ENCODE assay signal across 8 mouse cellular contexts in the genomic region with DNA sequence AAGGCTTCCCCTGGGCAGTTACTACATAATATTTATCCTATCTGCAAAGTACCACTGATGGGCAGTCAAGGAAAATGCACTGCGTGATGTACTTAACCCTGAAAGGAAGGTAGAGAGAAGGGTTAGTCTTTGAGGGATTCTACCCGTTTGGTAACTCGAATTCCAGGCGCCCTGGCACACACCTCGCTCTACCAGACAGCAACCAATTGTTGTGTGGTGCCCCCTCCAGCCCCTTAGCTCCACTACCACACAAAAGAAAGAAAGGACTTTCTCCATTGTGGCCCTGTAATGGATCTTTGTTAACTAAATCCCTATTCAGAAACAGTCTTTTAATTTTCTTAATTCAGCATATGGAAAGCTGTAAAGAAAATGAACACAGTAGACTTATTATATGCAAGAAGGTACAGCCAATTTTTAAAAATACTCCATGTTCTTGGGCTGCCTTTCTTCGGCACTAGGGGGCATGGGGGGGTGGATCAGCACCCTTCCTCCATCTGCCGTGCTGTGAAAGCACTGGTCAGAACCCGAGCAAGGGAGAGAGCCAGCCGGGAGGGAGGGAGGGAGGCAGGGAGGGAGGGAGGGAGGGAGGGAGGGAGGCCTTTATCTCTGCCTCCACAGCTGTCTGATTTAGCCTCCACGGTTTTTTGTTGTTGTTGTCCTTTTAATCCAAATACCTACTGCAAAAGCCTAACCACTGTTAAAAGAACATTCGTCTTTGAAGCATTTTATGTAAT. TPM values are rescaled to one million over a fixed set of nuclear protein-coding genes. Genes with fewer than 3 reads are reported as not detected.
DNase-seq lines count a peak whose midpoint lies in the region; ATAC-seq and TF ChIP-seq lines count a peak whose summit lies in the region.

No protein-coding gene starts in this region.

- no peaks in the 10 kb centered on the region for H3K27me3 ChIP-seq in forebrain, postnatal 0 days (ENCODE audit: insufficient read depth, low read length)
- H3K27me3 ChIP-seq in hindbrain, embryonic 13.5 days = no peaks in the 10 kb centered on the region
- no peaks in the 10 kb centered on the region for H3K27me3 ChIP-seq in limb, embryonic 13.5 days
- no peaks in the 10 kb centered on the region for H3K27me3 ChIP-seq in midbrain, embryonic 11.5 days (ENCODE audit: control insufficient read depth, insufficient read depth, low read length)
- no peaks in the 10 kb centered on the region for H3K27me3 ChIP-seq in small intestine, adult 2 months (ENCODE audit: control insufficient read depth, insufficient read depth, low read length)

- H3K9ac ChIP-seq in forebrain, postnatal 0 days = peak overlapping the region; percentile 90
- H3K9ac ChIP-seq in hindbrain, embryonic 13.5 days = peak overlapping the region; percentile 96
- 0 out of 2 replicates have a peak overlapping the region, but pooled peaks have one; percentile 19 for H3K9ac ChIP-seq in limb, embryonic 13.5 days
- peak overlapping the region; percentile 95 for H3K9ac ChIP-seq in midbrain, embryonic 11.5 days (ENCODE audit: low read length)

- peak; percentile 56 for TF ChIP-seq CTCF in forebrain, postnatal 0 days (IDR thresholded peaks at IDR 0.05; ENCODE audit: low read depth)
- TF ChIP-seq CTCF in small intestine, adult 2 months (IDR thresholded peaks at IDR 0.05; ENCODE audit: extremely low read depth, insufficient read length, insufficient replicate concordance, low read depth, low read length) = peak; percentile 34; the same call in 1 of the 2 replicates

- H3K9me3 ChIP-seq in forebrain, postnatal 0 days (ENCODE audit: low read length) = no peaks in the 10 kb centered on the region
- H3K9me3 ChIP-seq in hindbrain, embryonic 13.5 days = no peaks in the 10 kb centered on the region
- H3K9me3 ChIP-seq in limb, embryonic 13.5 days = no peaks in the 10 kb centered on the region
- H3K9me3 ChIP-seq in midbrain, embryonic 11.5 days (ENCODE audit: control insufficient read depth, low read length) = no peaks in the 10 kb centered on the region

- 1% methylated on average over 11 of the region's 11 CpGs for WGBS in forebrain, postnatal 0 days
- 8% methylated on average over 10 of the region's 11 CpGs for WGBS in hindbrain, embryonic 13.5 days
- 31% methylated on average over 9 of the region's 11 CpGs for WGBS in limb, embryonic 13.5 days
- WGBS in midbrain, embryonic 11.5 days = 5% methylated on average over 9 of the region's 11 CpGs
- 28% methylated on average over 11 of the region's 11 CpGs for WGBS in small intestine, adult 2 months

- peak overlapping the region; percentile 96 for H3K27ac ChIP-seq in forebrain, postnatal 0 days (ENCODE audit: low read depth, low read length)
- peak overlapping the region; percentile 97 for H3K27ac ChIP-seq in hindbrain, embryonic 13.5 days
- H3K27ac ChIP-seq in limb, embryonic 13.5 days = peak overlapping the region; percentile 44; the same call in 1 of the 2 replicates
- H3K27ac ChIP-seq in midbrain, embryonic 11.5 days (ENCODE audit: low read depth, low read length) = peak overlapping the region; percentile 93
- H3K27ac ChIP-seq in small intestine, adult 2 months (ENCODE audit: insufficient read depth, low read depth, low read length) = no peak overlapping the region

- H3K4me2 ChIP-seq in forebrain, postnatal 0 days (ENCODE audit: low read depth) = peak overlapping the region; percentile 82
- peak overlapping the region; percentile 84 for H3K4me2 ChIP-seq in hindbrain, embryonic 13.5 days
- H3K4me2 ChIP-seq in limb, embryonic 13.5 days (replicated peaks) = peak overlapping the region; percentile 97
- H3K4me2 ChIP-seq in midbrain, embryonic 11.5 days = peak overlapping the region; percentile 92

- H3K4me1 ChIP-seq in forebrain, postnatal 0 days (ENCODE audit: insufficient read depth) = peaks cover 20% of the 10 kb centered on the region
- H3K4me1 ChIP-seq in hindbrain, embryonic 13.5 days (replicated peaks) = peaks cover 54% of the 10 kb centered on the region
- peaks cover 36% of the 10 kb centered on the region for H3K4me1 ChIP-seq in limb, embryonic 13.5 days
- H3K4me1 ChIP-seq in midbrain, embryonic 11.5 days (ENCODE audit: control insufficient read depth, insufficient read depth, low read length) = peaks cover 21% of the 10 kb centered on the region
- H3K4me1 ChIP-seq in small intestine, adult 2 months (ENCODE audit: control insufficient read depth, insufficient read depth, insufficient read length, low read length) = peaks cover 4% of the 10 kb centered on the region; the same call in 1 of the 2 replicates

- ATAC-seq in forebrain, postnatal 0 days = peak; percentile 21
- peak; percentile 29; the same call in 1 of the 2 replicates for ATAC-seq in hindbrain, embryonic 13.5 days (ENCODE audit: low FRiP score)
- no peak for ATAC-seq in limb, embryonic 13.5 days (ENCODE audit: low FRiP score, low read depth)
- peak; percentile 59 for ATAC-seq in midbrain, embryonic 11.5 days (ENCODE audit: low FRiP score)

- peak; percentile 53 to 79 for DNase-seq in adrenal gland, adult (ENCODE audit: inconsistent age in 2 of 2, low spot score in 1 of 2)
- no peak for DNase-seq in adrenal gland, adult 8-10 months
- peak; percentile 77 for DNase-seq in cerebellum, adult 9-10 months
- peak; percentile 58 for DNase-seq in forebrain, postnatal 0 days
- DNase-seq in midbrain, embryonic 11.5 days (ENCODE audit: low spot score, missing footprints) = peak; percentile 95

- peak overlapping the region; percentile 89 for H3K4me3 ChIP-seq in forebrain, postnatal 0 days (ENCODE audit: low read depth, low read length)
- peak overlapping the region; percentile 96 for H3K4me3 ChIP-seq in hindbrain, embryonic 13.5 days
- H3K4me3 ChIP-seq in limb, embryonic 13.5 days = peak overlapping the region; percentile 89
- H3K4me3 ChIP-seq in midbrain, embryonic 11.5 days (ENCODE audit: low read depth, low read length) = peak overlapping the region; percentile 98
- H3K4me3 ChIP-seq in small intestine, adult 2 months (ENCODE audit: low read depth, low read length) = no peak overlapping the region

- no peak for TF ChIP-seq POLR2A in small intestine, adult 2 months (IDR thresholded peaks at IDR 0.05; ENCODE audit: low read depth, low read length)

- H3K36me3 ChIP-seq in forebrain, postnatal 0 days (ENCODE audit: insufficient read depth) = no peaks in the 10 kb centered on the region
- H3K36me3 ChIP-seq in hindbrain, embryonic 13.5 days = no peaks in the 10 kb centered on the region
- peaks cover 5% of the 10 kb centered on the region for H3K36me3 ChIP-seq in limb, embryonic 13.5 days
- H3K36me3 ChIP-seq in midbrain, embryonic 11.5 days (ENCODE audit: control insufficient read depth, insufficient read depth, low read length) = no peaks in the 10 kb centered on the region
- H3K36me3 ChIP-seq in small intestine, adult 2 months (ENCODE audit: control insufficient read depth, insufficient read depth, low read length) = no peaks in the 10 kb centered on the region

RNA-seq across cellular contexts. Expression of a gene that starts 3.3 kb away (rescaled TPM):
- total RNA-seq in adrenal gland, adult 8-10 months (2022) = 10 to 100 TPM; 53.0 to 94.3 (median 63.4) TPM
- total RNA-seq in forebrain, postnatal 0 days (2014; rRNA removed) = 21.7 and 24.7 TPM in 2 replicates
- polyA plus RNA-seq in forebrain, postnatal 0 days (2015; fragmentation: Nextera tagmentation; extraction: Ambion mirVana) = 6.0 and 10.7 TPM in 2 replicates
- 19.2 and 19.7 TPM in 2 replicates for polyA plus RNA-seq in hindbrain, embryonic 13.5 days (2015; fragmentation: Nextera tagmentation; extraction: Ambion mirVana)
- polyA plus RNA-seq in limb, embryonic 13.5 days (2015; fragmentation: Nextera tagmentation; extraction: Ambion mirVana) = 10.8 and 11.5 TPM in 2 replicates
- polyA plus RNA-seq in midbrain, embryonic 11.5 days (2014; fragmentation: Nextera tagmentation; extraction: Ambion mirVana) = 15.7 and 17.1 TPM in 2 replicates
- polyA plus RNA-seq in small intestine, adult 2 months (2012; rRNA removed) = 30.8 and 56.0 TPM in 2 replicates

Comparison
In these comparisons a context has a peak if more than half of its experiments do, and no peak if none do; other contexts are left out.
1. H3K9ac ChIP-seq: peak in every context shown above with its lines; median percentile 96 in hindbrain, embryonic 13.5 days; 95 in midbrain, embryonic 11.5 days; 90 in forebrain, postnatal 0 days; 19 in limb, embryonic 13.5 days.